Mouse (Mus musculus) T-helper 1 cell (primary cell): ENCODE results near the gene Plac9a.
"Not testable (repeated sequence)": the region's sequence is repeated elsewhere in the genome, so short reads cannot be mapped to it uniquely, and the experiment has no call there.

Experiments
- in situ Hi-C: fragments of 300-600 bp; cut with MboI, MseI; formaldehyde crosslinking; loops from one replicate; pipeline ENCODE4 v1.15.1; 2025; ENCODE audit warnings: high pct_unique_total_duplicates

The Plac9a gene

GRCm38 (mm10) chr14:25903000-25903399 is at the start of gene Plac9a:
Gene Plac9a (minus strand): TSS chr14:25903100.
- in situ Hi-C loops = not testable (repeated sequence)

GRCm38 (mm10) chr14:25938004-25938403 is 35.1 kb upstream of the Plac9a start, which contains the start of gene Cphx1:
Gene Cphx1 (plus strand): TSS chr14:25938304.
- in situ Hi-C loops = not testable (repeated sequence)

GRCm38 (mm10) chr14:25936867-25937630 is 34.1 kb upstream of the Plac9a start:
- in situ Hi-C loops = not testable (repeated sequence)

GRCm38 (mm10) chr14:25927562-25927881 is 24.6 kb upstream of the Plac9a start, which contains the start of gene Tmem254a:
Gene Tmem254a (minus strand): TSS chr14:25927672.
- in situ Hi-C loops = not testable (repeated sequence)

- in situ Hi-C loops = not testable (repeated sequence)
Measured at GRCm38 (mm10) chr14:25926814-25927561, 24.1 kb upstream of the Plac9a start.

GRCm38 (mm10) chr14:25918427-25919170 is 15.7 kb upstream of the Plac9a start:
- in situ Hi-C loops = not testable (repeated sequence)

- in situ Hi-C loops = not testable (repeated sequence)
Measured at GRCm38 (mm10) chr14:25908976-25909375, 6.1 kb upstream of the Plac9a start.

- in situ Hi-C loops = not testable (repeated sequence)
Measured at GRCm38 (mm10) chr14:25907272-25907671, 4.4 kb upstream of the Plac9a start.

- in situ Hi-C loops = not testable (repeated sequence)
Measured at GRCm38 (mm10) chr14:25905243-25905642, 2.3 kb upstream of the Plac9a start.

- in situ Hi-C loops = loop anchor here (10.0 kb wide), 1 partner anchor 81 kb away; no protein-coding TSS in a partner anchor
Measured at GRCm38 (mm10) chr14:25895686-25896085, 7.2 kb downstream of the Plac9a start.

GRCm38 (mm10) chr14:25894566-25894965 is 8.3 kb downstream of the Plac9a start:
- in situ Hi-C loops = loop anchor here (10.0 kb wide), 1 partner anchor 80 kb away; no protein-coding TSS in a partner anchor

- in situ Hi-C loops = not testable (repeated sequence)
Measured at GRCm38 (mm10) chr14:25885886-25886285, 17.0 kb downstream of the Plac9a start.

GRCm38 (mm10) chr14:25881769-25882168 is 21.1 kb downstream of the Plac9a start:
- in situ Hi-C loops = not testable (repeated sequence)

- in situ Hi-C loops = not testable (repeated sequence)
Measured at GRCm38 (mm10) chr14:25876640-25877039, 26.3 kb downstream of the Plac9a start.

- in situ Hi-C loops = loop anchor here (5.0 kb wide), 2 partner anchors 145 to 285 kb away; no protein-coding TSS in a partner anchor
Measured at GRCm38 (mm10) chr14:25872461-25873415, 30.2 kb downstream of the Plac9a start.

- in situ Hi-C loops = no loop called here
Measured at GRCm38 (mm10) chr14:25869135-25869878, 33.6 kb downstream of the Plac9a start.

- in situ Hi-C loops = no loop called here
Measured at GRCm38 (mm10) chr14:25868706-25869105, 34.2 kb downstream of the Plac9a start.

GRCm38 (mm10) chr14:25867834-25868233 is 35.1 kb downstream of the Plac9a start:
- in situ Hi-C loops = no loop called here

- in situ Hi-C loops = no loop called here
Measured at GRCm38 (mm10) chr14:25866832-25867231, 36.1 kb downstream of the Plac9a start.

GRCm38 (mm10) chr14:25866384-25866783 is 36.5 kb downstream of the Plac9a start:
- in situ Hi-C loops = no loop called here
